Mouse (Mus musculus) lung, postnatal 36 days (tissue): Measurements from ENCODE around the gene Scd3.

ENCODE experiments used
- DNase-seq: peaks from one replicate; pipeline ENCODE4 v3.0.0; 2022; ENCODE audit warnings: mixed read lengths

Scd3 gene

DNA sequence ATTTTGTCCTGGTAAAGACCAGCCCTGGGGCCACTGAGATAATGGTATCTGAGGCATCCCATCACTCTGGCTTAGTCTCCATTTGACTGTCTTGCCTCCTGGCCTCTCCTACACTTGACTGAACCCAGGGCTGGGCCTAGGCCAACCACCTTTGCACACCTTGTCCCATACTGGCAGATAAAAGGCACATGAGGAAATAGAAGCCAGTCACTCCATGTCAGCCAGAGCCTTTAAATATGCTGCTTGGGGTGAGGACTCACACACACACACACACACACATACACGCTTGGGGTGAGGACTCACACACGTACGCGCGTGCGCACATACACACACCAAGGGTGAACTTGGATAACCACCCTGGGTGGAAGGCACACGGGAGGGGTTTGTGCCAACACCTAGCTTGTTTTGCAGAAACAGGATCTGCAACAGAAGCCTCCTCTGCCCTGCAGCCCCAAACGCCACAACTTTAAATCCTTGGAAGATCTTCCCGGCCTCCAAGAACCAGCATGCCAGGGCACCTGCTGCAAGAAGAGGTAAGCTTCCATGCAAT lies at the start of gene Scd3:
Gene Scd3 (plus strand): TSS at position 255 of the 550 bp plus-strand sequence.
- DNase-seq: no peak

GRCm38 (mm10) chr19:44153781-44154180 lies 49.3 kb upstream of the Scd3 start:
- DNase-seq: no peak

DNA sequence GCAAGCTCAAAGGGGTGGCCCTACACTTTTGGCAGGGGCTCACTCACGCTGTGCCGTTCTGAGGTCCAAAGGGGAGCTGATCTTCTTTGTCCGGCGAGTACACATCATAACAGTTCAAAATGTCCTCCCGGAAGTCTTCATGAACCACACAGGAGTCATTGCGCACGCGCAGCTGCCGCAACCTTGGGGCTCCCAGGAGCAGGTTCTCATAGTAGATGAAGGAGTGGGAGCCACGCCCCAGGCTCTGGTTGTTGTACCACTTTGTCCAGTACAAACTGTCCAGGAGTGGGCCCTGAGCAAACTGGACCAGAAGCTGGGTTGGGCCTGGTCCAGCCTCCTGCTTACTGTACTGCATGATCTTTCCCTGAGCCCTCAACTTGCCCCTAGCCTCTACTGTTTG lies 46.1 kb upstream of the Scd3 start:
- DNase-seq: no peak

- no peak for DNase-seq
Observed at GRCm38 (mm10) chr19:44159386-44159785, 43.7 kb upstream of the Scd3 start.

- DNase-seq: peak; percentile 13
Observed at GRCm38 (mm10) chr19:44161515-44161914, 41.6 kb upstream of the Scd3 start.

- DNase-seq: no peak
Observed at GRCm38 (mm10) chr19:44174835-44175234, 28.2 kb upstream of the Scd3 start.

DNA sequence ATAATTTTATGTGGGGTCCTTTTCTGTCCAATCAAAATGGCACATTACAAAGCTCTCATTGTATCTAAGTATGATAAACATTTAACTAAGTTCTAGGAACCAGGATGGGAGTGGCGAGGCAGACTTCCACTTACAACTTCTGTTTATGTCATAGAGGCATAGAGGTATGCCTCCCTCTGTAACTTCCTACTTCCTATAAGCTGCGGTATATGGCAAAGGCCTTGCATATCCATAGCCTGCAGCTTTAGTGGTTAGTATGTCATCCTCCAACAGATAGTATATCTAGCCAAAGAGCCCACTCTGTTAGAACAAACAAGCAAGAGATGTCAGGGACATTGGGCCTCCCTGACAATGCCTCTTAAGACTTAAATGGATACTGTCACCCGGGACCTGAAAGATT lies 26.3 kb upstream of the Scd3 start:
- DNase-seq: no peak

DNA sequence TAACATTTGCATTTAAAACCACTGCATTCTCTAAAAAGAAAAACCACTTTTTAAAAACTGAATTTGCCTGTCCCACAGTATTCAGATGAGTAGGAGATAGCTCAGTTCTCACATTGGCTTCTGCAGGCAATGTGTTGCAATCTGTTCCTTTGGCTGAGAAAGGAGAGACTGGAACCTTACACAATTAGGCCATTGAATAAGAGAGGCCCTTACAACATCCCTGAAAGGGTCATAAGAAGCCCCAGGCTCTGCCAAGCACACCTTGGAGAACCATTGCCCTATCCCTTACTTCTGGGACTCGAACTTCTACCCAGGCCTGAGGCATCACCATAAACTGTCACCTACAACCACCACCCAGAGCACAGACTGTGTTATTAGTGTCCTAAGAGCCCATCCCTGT lies 22.6 kb upstream of the Scd3 start:
- no peak for DNase-seq

DNA sequence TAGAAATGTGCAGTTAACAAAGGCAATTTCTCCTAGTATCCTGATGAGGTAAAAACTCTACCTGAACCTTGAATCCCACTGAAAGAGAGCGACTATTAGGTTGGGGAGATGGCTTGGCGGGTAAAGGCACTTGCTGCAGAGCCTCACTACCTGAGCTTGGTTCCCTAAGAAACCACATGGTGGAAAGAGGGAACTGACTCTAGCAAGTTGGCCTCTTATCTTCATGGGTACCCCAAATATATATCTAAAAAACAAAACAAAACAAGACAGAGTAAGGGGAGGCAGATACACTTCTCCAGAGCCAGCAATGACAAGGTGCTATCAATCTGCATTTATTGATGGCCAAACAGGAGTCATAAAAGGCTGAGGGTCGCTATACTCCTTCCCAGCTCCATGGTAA lies 19.1 kb upstream of the Scd3 start:
- DNase-seq: no peak

DNA sequence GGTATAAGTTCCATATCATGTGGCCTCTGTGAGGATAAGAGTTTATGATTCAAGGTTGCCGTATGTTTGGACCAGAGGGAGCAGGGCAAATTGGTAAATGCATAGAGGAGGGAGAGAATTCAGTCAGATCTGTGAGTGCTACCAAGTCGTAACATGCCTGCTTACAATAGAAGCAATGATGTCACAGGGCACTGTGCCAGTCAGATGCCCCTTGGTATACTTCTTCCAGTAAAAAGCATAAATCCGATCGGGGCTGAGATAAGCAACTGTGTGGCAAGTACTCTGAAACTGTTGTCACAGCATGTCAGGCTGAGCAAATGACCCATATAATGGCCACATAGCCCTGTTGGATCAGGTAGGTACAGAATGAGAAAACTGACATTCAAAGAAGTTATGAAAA lies 14.0 kb upstream of the Scd3 start:
- DNase-seq: no peak

- DNase-seq: no peak
Observed at GRCm38 (mm10) chr19:44192342-44192741, 10.7 kb upstream of the Scd3 start, which contains the start of gene Pkd2l1. Gene Pkd2l1, minus strand, starts transcription at chr19:44192442.

- DNase-seq: peak; percentile 80
Observed at GRCm38 (mm10) chr19:44193906-44194305, 9.2 kb upstream of the Scd3 start.

GRCm38 (mm10) chr19:44195138-44195537 lies 7.9 kb upstream of the Scd3 start:
- peak; percentile 69 for DNase-seq

DNA sequence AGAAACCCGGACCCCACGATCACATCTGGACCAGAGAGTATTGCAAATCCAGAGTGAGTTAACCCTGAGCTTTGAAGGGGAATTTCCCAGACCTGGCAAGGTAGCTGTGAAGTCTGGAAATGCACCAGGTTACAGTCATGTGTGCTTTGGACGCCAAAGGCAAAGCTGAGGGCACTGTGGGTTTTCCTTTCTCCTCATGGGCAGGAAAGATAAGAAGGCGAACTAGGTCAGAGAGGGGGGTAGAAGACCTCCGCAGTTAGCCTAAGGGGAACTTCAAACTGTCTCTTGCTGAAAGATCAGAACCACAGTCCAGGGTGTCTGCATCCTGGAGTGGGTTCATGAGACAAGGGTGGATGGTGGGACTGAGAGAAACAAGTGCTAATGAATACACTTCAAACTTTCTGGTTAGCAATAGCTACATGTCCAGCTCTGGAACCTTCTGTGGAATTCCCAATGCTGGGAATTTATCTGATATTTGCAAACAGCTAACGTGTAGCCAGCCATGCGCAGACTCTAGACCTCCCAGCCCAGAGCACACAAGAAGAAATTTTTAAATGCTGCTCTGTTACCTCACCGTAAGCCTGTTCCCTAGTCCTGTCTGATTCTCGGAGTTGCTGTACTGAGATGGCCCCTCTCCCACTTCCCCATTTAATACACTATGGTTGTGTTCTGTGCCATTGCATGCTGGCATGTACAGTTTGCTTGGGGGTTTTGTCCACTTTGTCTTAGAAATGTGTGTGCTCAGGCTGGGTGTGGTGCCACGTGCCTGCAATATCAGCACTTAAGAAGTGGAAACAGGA lies 5.8 kb upstream of the Scd3 start:
- DNase-seq: no peak

DNA sequence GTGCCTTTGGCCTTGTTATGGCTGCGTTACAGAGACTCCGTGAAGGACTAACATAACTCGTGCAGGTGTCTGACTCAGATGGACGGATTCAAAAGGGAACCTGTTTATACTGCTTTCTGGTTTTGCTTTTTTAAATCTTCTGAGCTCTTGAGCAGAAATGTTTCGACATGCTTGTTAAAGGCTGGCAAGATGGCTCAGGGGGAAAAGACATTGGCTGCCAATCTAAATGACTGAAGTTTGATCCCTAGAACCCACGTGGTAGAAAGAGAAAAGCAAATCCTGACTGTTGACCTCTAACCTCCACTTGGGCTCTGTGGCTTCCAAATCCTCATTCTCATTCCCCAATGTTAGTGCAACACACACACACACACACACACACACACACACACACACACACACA lies 4.6 kb upstream of the Scd3 start:
- no peak for DNase-seq

DNA sequence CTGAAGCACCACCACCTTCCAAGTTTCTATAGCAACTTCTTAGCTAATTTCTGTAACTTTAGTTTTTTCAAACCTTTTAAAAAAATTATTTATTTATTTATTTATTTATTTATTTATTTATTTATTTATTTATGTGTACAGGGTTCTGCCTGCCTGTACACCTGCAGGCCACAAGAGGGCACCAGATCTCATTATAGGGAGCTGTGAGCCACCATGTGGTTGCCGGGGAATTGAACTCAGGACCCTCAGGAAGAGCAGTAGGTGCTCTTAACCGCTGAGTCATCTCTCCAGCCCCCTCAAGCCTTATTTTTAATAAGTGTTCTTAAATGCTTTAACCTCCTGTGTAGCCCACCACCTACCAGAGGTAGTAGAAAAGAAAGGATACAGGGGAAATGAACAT lies 4.1 kb upstream of the Scd3 start:
- peak; percentile 21 for DNase-seq

- DNase-seq: no peak
Observed at GRCm38 (mm10) chr19:44207079-44207478, 4.0 kb downstream of the Scd3 start.

- DNase-seq: no peak
Observed at GRCm38 (mm10) chr19:44215255-44215654, 12.2 kb downstream of the Scd3 start.

DNA sequence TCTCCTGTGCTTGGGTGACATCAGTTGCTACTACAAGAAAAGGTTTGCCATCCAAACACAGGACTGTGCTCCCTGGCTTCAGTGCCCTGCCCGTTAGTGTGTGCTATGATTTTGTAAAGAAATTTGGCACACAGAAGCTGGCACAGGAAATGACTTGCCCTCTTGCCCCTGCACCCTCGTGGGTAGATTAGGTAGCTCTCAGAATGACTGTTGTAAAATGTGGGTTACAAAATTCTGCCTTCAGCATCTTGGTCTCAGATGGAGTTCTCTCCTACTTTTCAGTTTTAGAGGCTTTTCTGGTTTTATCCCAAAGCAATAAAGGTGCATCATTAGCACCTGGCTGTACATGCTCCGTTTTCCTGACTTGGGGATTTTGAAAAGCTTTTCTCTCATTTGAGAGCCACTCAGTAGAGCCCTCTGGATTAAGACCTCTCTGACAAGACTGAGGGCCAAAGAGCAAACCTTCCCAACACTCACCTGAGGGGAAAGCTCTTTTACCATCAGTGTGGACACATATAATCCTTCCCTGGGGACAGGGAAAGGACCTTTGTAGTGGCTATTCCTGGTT lies 15.0 kb downstream of the Scd3 start:
- DNase-seq: no peak

- no peak for DNase-seq
Observed at GRCm38 (mm10) chr19:44225728-44226127, 22.7 kb downstream of the Scd3 start.

DNA sequence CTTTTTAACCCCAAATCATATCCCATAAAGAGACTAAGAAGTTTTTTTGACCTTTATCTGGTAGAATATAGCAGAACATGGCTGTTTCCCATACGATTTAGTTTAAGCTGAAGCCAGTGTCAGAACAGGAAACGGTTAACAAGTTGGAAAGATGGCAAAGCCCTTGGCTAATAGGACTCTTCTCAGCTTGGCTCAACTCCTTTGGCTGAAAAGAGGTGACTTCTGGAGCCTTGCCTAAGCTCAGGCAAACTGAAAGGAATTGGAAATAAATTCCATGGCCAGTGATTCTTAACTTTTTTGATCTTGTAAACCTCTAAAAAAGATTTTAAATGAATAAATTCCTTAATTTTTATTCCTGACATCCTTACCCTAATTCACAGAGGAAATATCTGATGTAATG lies 26.7 kb downstream of the Scd3 start:
- DNase-seq: no peak

DNA sequence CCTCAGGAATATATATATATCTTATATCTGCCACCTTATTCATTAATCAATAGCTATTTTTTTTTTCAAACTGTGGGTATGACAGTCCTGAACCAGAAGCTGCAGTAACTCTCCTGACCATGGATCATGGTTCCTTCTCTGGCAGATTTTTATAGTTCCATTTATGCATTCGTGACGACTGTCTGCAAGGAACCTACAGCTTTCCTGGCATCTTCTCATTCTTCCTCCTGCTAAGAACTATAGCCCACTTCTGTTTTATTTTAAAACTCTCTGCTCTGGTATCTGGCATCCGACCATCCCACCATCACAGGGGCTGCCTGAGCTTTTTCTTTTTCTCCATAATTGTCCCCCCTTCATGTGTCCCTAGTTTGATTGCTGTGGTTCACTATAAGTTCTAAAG lies 27.1 kb downstream of the Scd3 start:
- DNase-seq: no peak

- DNase-seq: no peak
Observed at GRCm38 (mm10) chr19:44231608-44232151, 28.6 kb downstream of the Scd3 start.

GRCm38 (mm10) chr19:44237471-44238006 lies 34.5 kb downstream of the Scd3 start:
- no peak for DNase-seq
